Comparison of ENCODE assay signal across 8 mouse cellular contexts in genomic region chr2:167476200-167476688, GRCm38 (mm10). TPM values are rescaled to one million over a fixed set of nuclear protein-coding genes. Genes with fewer than 3 reads are reported as not detected.
DNase-seq lines count a peak whose midpoint lies in the region; ATAC-seq lines count a peak whose summit lies in the region.

No protein-coding gene starts in this region.

- peak overlapping the region; percentile 20; the same call in 1 of the 2 replicates for H3K4me2 ChIP-seq in forebrain, embryonic 15.5 days (replicated peaks)
- H3K4me2 ChIP-seq in hindbrain, embryonic 13.5 days: 0 out of 2 replicates have a peak overlapping the region, but pooled peaks have one; percentile 8
- H3K4me2 ChIP-seq in stomach, embryonic 16.5 days (ENCODE audit: low read depth, low read length): no peak overlapping the region

- H3K4me3 ChIP-seq in forebrain, embryonic 15.5 days: no peak overlapping the region
- H3K4me3 ChIP-seq in hindbrain, embryonic 13.5 days: no peak overlapping the region
- no peak overlapping the region for H3K4me3 ChIP-seq in midbrain, embryonic 10.5 days
- H3K4me3 ChIP-seq in stomach, embryonic 16.5 days (replicated peaks; ENCODE audit: low read length): no peak overlapping the region

- no peaks in the 10 kb centered on the region for H3K27me3 ChIP-seq in forebrain, embryonic 15.5 days
- H3K27me3 ChIP-seq in hindbrain, embryonic 13.5 days: no peaks in the 10 kb centered on the region
- no peaks in the 10 kb centered on the region for H3K27me3 ChIP-seq in midbrain, embryonic 10.5 days (ENCODE audit: low read depth, poor library complexity, severe bottlenecking)
- no peaks in the 10 kb centered on the region for H3K27me3 ChIP-seq in stomach, embryonic 16.5 days (ENCODE audit: control insufficient read depth, insufficient read depth, low read length)

- H3K9ac ChIP-seq in forebrain, embryonic 15.5 days (replicated peaks): peak overlapping the region; percentile 2; the same call in 1 of the 2 replicates
- peak overlapping the region; percentile 26 for H3K9ac ChIP-seq in hindbrain, embryonic 13.5 days
- no peak overlapping the region for H3K9ac ChIP-seq in stomach, embryonic 16.5 days (ENCODE audit: low read length)

- H3K9me3 ChIP-seq in forebrain, embryonic 15.5 days: no peaks in the 10 kb centered on the region
- H3K9me3 ChIP-seq in hindbrain, embryonic 13.5 days: no peaks in the 10 kb centered on the region
- H3K9me3 ChIP-seq in midbrain, embryonic 10.5 days (replicated peaks): no peaks in the 10 kb centered on the region
- H3K9me3 ChIP-seq in stomach, embryonic 16.5 days (replicated peaks; ENCODE audit: control insufficient read depth, low read length): no peaks in the 10 kb centered on the region

- H3K27ac ChIP-seq in forebrain, embryonic 15.5 days (replicated peaks): peak overlapping the region; percentile 85
- H3K27ac ChIP-seq in hindbrain, embryonic 13.5 days: peak overlapping the region; percentile 77
- H3K27ac ChIP-seq in midbrain, embryonic 10.5 days (replicated peaks): peak overlapping the region; percentile 13; the same call in 1 of the 2 replicates
- H3K27ac ChIP-seq in stomach, embryonic 16.5 days (ENCODE audit: low read length): peak overlapping the region; percentile 64

- peak; percentile 51 for DNase-seq in adipocyte (ENCODE audit: low spot score)
- peak; percentile 86 for DNase-seq in cerebellum, adult 11 months
- DNase-seq in layer of hippocampus, postnatal 36 days: peak; percentile 68 to 73
- DNase-seq in midbrain, embryonic 10.5 days (ENCODE audit: low spot score): peak; percentile 20
- DNase-seq in thymus, postnatal 14 days: no peak

- 11% methylated on average over 7 of the region's 7 CpGs for WGBS in forebrain, embryonic 15.5 days
- WGBS in hindbrain, embryonic 13.5 days: 12% methylated on average over 7 of the region's 7 CpGs
- WGBS in midbrain, embryonic 10.5 days: 42% methylated on average over 7 of the region's 7 CpGs
- WGBS in stomach, embryonic 16.5 days: 19% methylated on average over 7 of the region's 7 CpGs

- peak; percentile 75 for ATAC-seq in forebrain, embryonic 15.5 days (replicated peaks)
- ATAC-seq in hindbrain, embryonic 13.5 days (ENCODE audit: low FRiP score): peak; percentile 85
- ATAC-seq in stomach, embryonic 16.5 days (ENCODE audit: insufficient read depth, low FRiP score): peak; percentile 70; the same call in 1 of the 2 replicates

- H3K4me1 ChIP-seq in forebrain, embryonic 15.5 days: peaks cover 21% of the 10 kb centered on the region
- H3K4me1 ChIP-seq in hindbrain, embryonic 13.5 days (replicated peaks): peaks cover 21% of the 10 kb centered on the region
- peaks cover 10% of the 10 kb centered on the region; the same call in 1 of the 2 replicates for H3K4me1 ChIP-seq in midbrain, embryonic 10.5 days
- H3K4me1 ChIP-seq in stomach, embryonic 16.5 days (ENCODE audit: control insufficient read depth, insufficient read depth, low read length): peaks cover 16% of the 10 kb centered on the region; the same call in 1 of the 2 replicates

- peaks cover 26% of the 10 kb centered on the region for H3K36me3 ChIP-seq in forebrain, embryonic 15.5 days
- H3K36me3 ChIP-seq in hindbrain, embryonic 13.5 days: peaks cover 53% of the 10 kb centered on the region
- peaks cover 66% of the 10 kb centered on the region for H3K36me3 ChIP-seq in midbrain, embryonic 10.5 days
- peaks cover 7% of the 10 kb centered on the region; the same call in 1 of the 2 replicates for H3K36me3 ChIP-seq in stomach, embryonic 16.5 days (ENCODE audit: control insufficient read depth, insufficient read depth, low read length)

RNA-seq across cellular contexts. Expression of gene Rnf114, which starts 16.2 kb away (rescaled TPM):
- 132 TPM in 2 replicates for polyA plus RNA-seq in forebrain, embryonic 15.5 days (2015; fragmentation: Nextera tagmentation; extraction: Ambion mirVana)
- polyA plus RNA-seq in hindbrain, embryonic 13.5 days (2015; fragmentation: Nextera tagmentation; extraction: Ambion mirVana): 139 TPM in 2 replicates
- total RNA-seq in layer of hippocampus, postnatal 36 days (2021): 10 to 100 TPM; 48.4 to 51.1 TPM
- polyA plus RNA-seq in midbrain, embryonic 10.5 days (2016; fragmentation: Nextera tagmentation; extraction: Ambion mirVana): 139 and 154 TPM in 2 replicates
- 68.7 and 73.3 TPM in 2 replicates for polyA plus RNA-seq in stomach, embryonic 16.5 days (2015; fragmentation: Nextera tagmentation; extraction: Ambion mirVana)

RNA-seq across cellular contexts. Expression of gene Spata2, which starts 16.4 kb away (rescaled TPM):
- polyA plus RNA-seq in forebrain, embryonic 15.5 days (2015; fragmentation: Nextera tagmentation; extraction: Ambion mirVana): 32.1 and 32.6 TPM in 2 replicates
- polyA plus RNA-seq in hindbrain, embryonic 13.5 days (2015; fragmentation: Nextera tagmentation; extraction: Ambion mirVana): 24.6 and 26.0 TPM in 2 replicates
- total RNA-seq in layer of hippocampus, postnatal 36 days (2021): 10 to 100 TPM; 77.8 to 83.1 TPM
- polyA plus RNA-seq in midbrain, embryonic 10.5 days (2016; fragmentation: Nextera tagmentation; extraction: Ambion mirVana): 19.1 and 23.5 TPM in 2 replicates
- 13.8 and 15.9 TPM in 2 replicates for polyA plus RNA-seq in stomach, embryonic 16.5 days (2015; fragmentation: Nextera tagmentation; extraction: Ambion mirVana)

RNA-seq across cellular contexts. Expression of gene Slc9a8, which starts 54.7 kb away (rescaled TPM):
- 20.4 and 23.1 TPM in 2 replicates for polyA plus RNA-seq in forebrain, embryonic 15.5 days (2015; fragmentation: Nextera tagmentation; extraction: Ambion mirVana)
- 21.2 and 22.7 TPM in 2 replicates for polyA plus RNA-seq in hindbrain, embryonic 13.5 days (2015; fragmentation: Nextera tagmentation; extraction: Ambion mirVana)
- total RNA-seq in layer of hippocampus, postnatal 36 days (2021): 10 to 100 TPM; 28.3 to 34.1 TPM
- polyA plus RNA-seq in midbrain, embryonic 10.5 days (2016; fragmentation: Nextera tagmentation; extraction: Ambion mirVana): 21.6 and 25.6 TPM in 2 replicates
- 21.5 and 21.7 TPM in 2 replicates for polyA plus RNA-seq in stomach, embryonic 16.5 days (2015; fragmentation: Nextera tagmentation; extraction: Ambion mirVana)

Comparison
In these comparisons a context has a peak if more than half of its experiments do, and no peak if none do; other contexts are left out.
1. H3K27ac ChIP-seq: peak in every context shown above with its lines; median percentile 85 in forebrain, embryonic 15.5 days; 77 in hindbrain, embryonic 13.5 days; 64 in stomach, embryonic 16.5 days; 13 in midbrain, embryonic 10.5 days.